Comparison of ENCODE assay signal across 8 mouse cellular contexts in genomic region chr7:98481066-98481734, GRCm38 (mm10). TPM values are rescaled to one million over a fixed set of nuclear protein-coding genes. Genes with fewer than 3 reads are reported as not detected.
A peak's percentile ranks its signal among the peaks of the same experiment; 100 is the strongest.
DNase-seq lines count a peak whose midpoint lies in the region; ATAC-seq and TF ChIP-seq lines count a peak whose summit lies in the region.

No protein-coding gene starts in this region.

- no peaks in the 10 kb centered on the region for H3K9me3 ChIP-seq in embryonic facial prominence, embryonic 11.5 days (replicated peaks; ENCODE audit: control insufficient read depth, low read length)
- no peaks in the 10 kb centered on the region for H3K9me3 ChIP-seq in limb, embryonic 12.5 days

- H3K36me3 ChIP-seq in C2C12 (ENCODE audit: control insufficient read depth, insufficient read depth), result no peaks in the 10 kb centered on the region
- H3K36me3 ChIP-seq in embryonic facial prominence, embryonic 11.5 days (replicated peaks; ENCODE audit: control insufficient read depth, insufficient read depth, low read depth, low read length), result no peaks in the 10 kb centered on the region
- H3K36me3 ChIP-seq in limb, embryonic 12.5 days, result no peaks in the 10 kb centered on the region

- H3K79me3 ChIP-seq in C2C12 (ENCODE audit: low read depth), result no peaks in the 10 kb centered on the region

- peak; percentile 61; the same call in 1 of the 2 replicates for ATAC-seq in embryonic facial prominence, embryonic 11.5 days (replicated peaks; ENCODE audit: insufficient number of reproducible peaks, low FRiP score, low TSS enrichment, low read depth)
- ATAC-seq in limb, embryonic 12.5 days (ENCODE audit: insufficient number of reproducible peaks, insufficient read depth, low FRiP score, low TSS enrichment, low read depth), result peak; percentile 35

- H3K4me2 ChIP-seq in embryonic facial prominence, embryonic 11.5 days (ENCODE audit: low read depth, low read length), result no peak overlapping the region
- H3K4me2 ChIP-seq in limb, embryonic 12.5 days, result no peak overlapping the region

- peak; percentile 71 for TF ChIP-seq CTCF in C2C12 (IDR thresholded peaks at IDR 0.05; ENCODE audit: control insufficient read depth, insufficient read depth, insufficient read length)

- no peaks in the 10 kb centered on the region; the same call in 1 of the 2 replicates for H3K4me1 ChIP-seq in embryonic facial prominence, embryonic 11.5 days (ENCODE audit: control insufficient read depth, insufficient read depth, low read length)
- H3K4me1 ChIP-seq in limb, embryonic 12.5 days (replicated peaks), result peaks cover 14% of the 10 kb centered on the region

- 26% methylated on average over 9 of the region's 9 CpGs for WGBS in embryonic facial prominence, embryonic 11.5 days
- WGBS in limb, embryonic 12.5 days, result 20% methylated on average over 9 of the region's 9 CpGs

- no peak overlapping the region for H3ac ChIP-seq in C2C12 (ENCODE audit: control insufficient read depth, insufficient read length, low read depth)

- H3K79me2 ChIP-seq in C2C12 (ENCODE audit: control insufficient read depth, insufficient read depth), result no peaks in the 10 kb centered on the region

- H3K9ac ChIP-seq in embryonic facial prominence, embryonic 11.5 days (replicated peaks; ENCODE audit: low read length), result no peak overlapping the region
- no peak overlapping the region for H3K9ac ChIP-seq in limb, embryonic 12.5 days (replicated peaks)

- H3K27ac ChIP-seq in embryonic facial prominence, embryonic 11.5 days (replicated peaks; ENCODE audit: low read depth, low read length), result no peak overlapping the region
- H3K27ac ChIP-seq in limb, embryonic 12.5 days, result no peak overlapping the region

- H3K4me3 ChIP-seq in C2C12 (ENCODE audit: insufficient read depth, poor library complexity, severe bottlenecking), result no peak overlapping the region
- no peak overlapping the region for H3K4me3 ChIP-seq in embryonic facial prominence, embryonic 11.5 days (ENCODE audit: low read depth, low read length)
- H3K4me3 ChIP-seq in limb, embryonic 12.5 days (replicated peaks), result no peak overlapping the region

- peaks cover 8% of the 10 kb centered on the region for H3K27me3 ChIP-seq in C2C12 (ENCODE audit: control insufficient read depth, insufficient read depth, insufficient read length)
- H3K27me3 ChIP-seq in embryonic facial prominence, embryonic 11.5 days (ENCODE audit: control insufficient read depth, insufficient read depth, low read length), result no peaks in the 10 kb centered on the region
- H3K27me3 ChIP-seq in limb, embryonic 12.5 days, result peaks cover 15% of the 10 kb centered on the region

- DNase-seq in adrenal gland, postnatal 14 days, result peak; percentile 91
- DNase-seq in embryonic facial prominence, embryonic 11.5 days (ENCODE audit: low spot score), result peak; percentile 86
- DNase-seq in heart, adult 9 months (ENCODE audit: low spot score in 2 of 2), result peak; percentile 73 to 87
- DNase-seq in kidney, adult 8-10 months, result peak; percentile 76 to 85
- peak; percentile 79 for DNase-seq in naive thymus-derived CD4-positive, alpha-beta T cell, adult 2 months (ENCODE audit: low read depth)
- peak; percentile 64 to 68 for DNase-seq in spleen, postnatal 36 days (ENCODE audit: low spot score in 2 of 2)

TF ChIP-seq in C2C12, 6 proteins besides CTCF, POLR2A, EP300 and RAD21:
- no peak for TF ChIP-seq USF1 (IDR thresholded peaks at IDR 0.05; ENCODE audit: low read depth)
- TF ChIP-seq FOSL1 (IDR thresholded peaks at IDR 0.05; ENCODE audit: insufficient read depth, low read length, poor library complexity, severe bottlenecking), result no peak
- no peak for TF ChIP-seq MAX (IDR thresholded peaks at IDR 0.05)
- TF ChIP-seq MYOG (IDR thresholded peaks at IDR 0.05; ENCODE audit: control insufficient read depth, extremely low read depth, insufficient read length), result no peak
- TF ChIP-seq MYOD1 (IDR thresholded peaks at IDR 0.05; ENCODE audit: control insufficient read depth, insufficient read length, low read depth), result no peak
- no peak for TF ChIP-seq CEBPB (IDR thresholded peaks at IDR 0.05; ENCODE audit: low read depth)
TF ChIP-seq in C2C12: peak in this region for 0.

RNA-seq across cellular contexts. Expression of gene Lrrc32, which starts 7.9 kb away (rescaled TPM):
- polyA plus RNA-seq in C2C12 (2012; fragmentation: generic; extraction: Trizol), result 0.01 TPM
- total RNA-seq in adrenal gland, postnatal 14 days (2021), result 14.0 and 18.4 TPM in 2 replicates
- polyA plus RNA-seq in embryonic facial prominence, embryonic 11.5 days (2014; fragmentation: Nextera tagmentation; extraction: Ambion mirVana), result 2.6 and 3.0 TPM in 2 replicates
- polyA plus RNA-seq in limb, embryonic 12.5 days (2016; fragmentation: Nextera tagmentation; extraction: Ambion mirVana), result 2.3 and 4.6 TPM in 2 replicates

RNA-seq across cellular contexts. Expression of gene Gucy2d, which starts 41.0 kb away (rescaled TPM):
- not detected for polyA plus RNA-seq in C2C12 (2012; fragmentation: generic; extraction: Trizol)
- not detected in 2 replicates for total RNA-seq in adrenal gland, postnatal 14 days (2021)
- not detected in 2 replicates for polyA plus RNA-seq in embryonic facial prominence, embryonic 11.5 days (2014; fragmentation: Nextera tagmentation; extraction: Ambion mirVana)
- polyA plus RNA-seq in limb, embryonic 12.5 days (2016; fragmentation: Nextera tagmentation; extraction: Ambion mirVana), result 0.08 TPM in 1 of 2 replicates, not detected in the other
